Mouse (Mus musculus): ENCODE data around the gene Plekho1.
"Not testable (repeated sequence)": the region's sequence is repeated elsewhere in the genome, so short reads cannot be mapped to it uniquely, and the experiment has no call there.

The Plekho1 gene

DNA sequence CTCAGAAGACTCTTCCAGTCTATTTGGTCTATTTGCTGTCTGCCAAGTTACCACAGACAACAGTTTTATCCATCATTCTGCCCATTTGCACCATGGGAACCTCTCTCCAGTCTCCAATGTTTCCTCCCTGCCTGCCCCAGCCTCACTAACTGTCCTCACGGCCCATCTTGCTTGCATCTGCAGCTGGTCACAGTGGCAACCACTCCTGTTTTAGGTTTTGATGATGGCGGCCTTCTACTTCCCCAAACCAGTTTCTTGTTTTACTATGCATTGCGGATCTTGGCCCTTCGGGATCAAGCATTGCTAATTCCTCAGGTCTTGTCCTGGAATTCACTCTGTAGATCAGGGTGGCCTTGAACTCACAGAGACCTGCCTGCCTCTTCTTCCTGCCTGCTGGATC lies 13.7 kb downstream of the Plekho1 start:
- no peak for DNase-seq (ENCODE audit: low read depth, low spot score)

DNA sequence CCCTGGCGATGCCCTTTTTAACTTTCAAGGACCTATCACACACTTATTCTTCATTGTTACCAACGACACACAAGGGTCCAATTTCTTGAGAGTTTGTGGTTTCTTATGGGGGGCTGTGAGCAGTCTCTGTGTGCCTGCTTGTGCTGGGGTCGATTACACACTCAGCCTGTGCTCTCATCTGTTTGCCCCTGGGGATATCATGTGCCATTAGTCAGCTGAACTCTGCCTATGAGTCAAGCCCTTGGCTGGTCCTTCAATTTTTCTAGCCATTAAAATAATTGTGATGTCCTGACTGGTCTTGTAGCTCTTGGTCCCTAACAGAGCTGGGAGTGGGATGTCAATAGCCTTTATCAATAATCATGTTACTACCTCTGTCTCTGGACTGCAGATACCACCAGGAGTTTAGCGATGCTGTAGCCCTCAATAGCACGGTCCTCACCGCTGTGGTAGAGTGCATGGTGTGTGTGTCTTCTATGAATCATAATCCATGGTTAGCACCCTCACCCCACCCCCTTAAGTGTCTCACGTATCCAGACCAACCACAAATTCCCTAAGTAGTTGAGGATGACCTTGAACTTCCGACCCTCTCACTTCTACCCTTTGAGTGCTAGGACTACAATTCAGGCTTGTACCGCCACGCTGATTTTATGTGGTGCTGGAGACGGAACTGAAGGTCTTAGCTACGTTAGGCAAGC lies 15.4 kb downstream of the Plekho1 start:
- DNase-seq (ENCODE audit: low read depth, low spot score), result no peak

DNA sequence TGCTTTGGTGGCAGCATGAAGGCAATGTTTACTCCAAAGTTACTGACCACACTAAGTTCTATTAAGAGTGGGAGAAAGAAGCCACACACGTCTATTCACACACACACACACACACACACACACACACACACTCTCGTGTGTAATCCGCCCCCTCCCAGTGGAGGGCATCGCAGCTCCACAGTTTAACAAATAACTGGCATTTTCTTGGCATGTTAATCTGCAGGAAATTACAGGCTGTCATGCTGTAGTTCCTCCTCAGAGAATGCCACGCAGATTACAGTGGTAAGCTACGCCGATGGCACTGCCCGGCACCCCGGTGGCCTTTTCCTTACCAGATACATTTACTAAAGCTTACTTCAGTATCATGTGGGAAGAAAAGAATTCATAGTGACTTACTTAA lies 17.5 kb downstream of the Plekho1 start:
- peak; percentile 52 for DNase-seq (ENCODE audit: low read depth, low spot score)

DNA sequence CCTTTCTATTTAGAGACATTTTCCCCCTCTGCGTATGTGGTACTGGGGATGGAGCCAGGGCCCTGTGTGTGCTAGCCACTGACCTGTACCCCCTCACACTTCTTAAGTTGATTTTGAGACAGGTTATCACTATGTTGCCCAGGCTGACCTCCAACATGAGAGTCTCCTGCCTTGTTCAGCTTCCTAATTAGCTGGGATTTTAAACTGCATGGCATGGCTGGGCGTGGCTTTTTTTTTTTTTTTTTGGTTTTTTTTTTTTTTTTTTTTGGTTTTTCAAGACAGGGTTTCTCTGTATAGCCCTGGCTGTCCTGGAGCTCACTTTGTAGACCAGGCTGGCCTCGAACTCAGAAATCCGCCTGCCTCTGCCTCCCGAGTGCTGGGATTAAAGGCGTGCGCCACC lies 18.2 kb downstream of the Plekho1 start:
- not testable (repeated sequence) for DNase-seq (ENCODE audit: low read depth, low spot score)

DNA sequence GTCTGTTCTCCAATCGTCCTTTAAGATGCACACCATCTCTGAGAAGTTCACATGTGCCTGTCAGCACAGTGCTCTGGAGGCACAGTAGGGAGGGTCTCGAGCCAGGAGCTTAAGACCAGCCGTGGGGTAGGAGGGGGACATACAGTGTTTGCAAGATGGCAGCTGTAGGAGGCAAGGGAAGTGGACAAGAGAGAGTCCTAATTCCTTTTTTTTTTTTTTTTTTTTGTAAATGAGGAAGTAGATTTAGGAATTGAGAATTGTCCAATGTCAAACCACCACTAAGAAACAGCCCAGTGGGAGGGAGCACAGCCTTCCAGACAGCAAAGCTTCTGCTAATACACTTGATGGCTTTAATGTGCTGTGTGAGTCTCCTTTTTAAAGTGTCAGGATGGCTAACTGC lies 18.7 kb downstream of the Plekho1 start:
- no peak for DNase-seq (ENCODE audit: low read depth, low spot score)

DNA sequence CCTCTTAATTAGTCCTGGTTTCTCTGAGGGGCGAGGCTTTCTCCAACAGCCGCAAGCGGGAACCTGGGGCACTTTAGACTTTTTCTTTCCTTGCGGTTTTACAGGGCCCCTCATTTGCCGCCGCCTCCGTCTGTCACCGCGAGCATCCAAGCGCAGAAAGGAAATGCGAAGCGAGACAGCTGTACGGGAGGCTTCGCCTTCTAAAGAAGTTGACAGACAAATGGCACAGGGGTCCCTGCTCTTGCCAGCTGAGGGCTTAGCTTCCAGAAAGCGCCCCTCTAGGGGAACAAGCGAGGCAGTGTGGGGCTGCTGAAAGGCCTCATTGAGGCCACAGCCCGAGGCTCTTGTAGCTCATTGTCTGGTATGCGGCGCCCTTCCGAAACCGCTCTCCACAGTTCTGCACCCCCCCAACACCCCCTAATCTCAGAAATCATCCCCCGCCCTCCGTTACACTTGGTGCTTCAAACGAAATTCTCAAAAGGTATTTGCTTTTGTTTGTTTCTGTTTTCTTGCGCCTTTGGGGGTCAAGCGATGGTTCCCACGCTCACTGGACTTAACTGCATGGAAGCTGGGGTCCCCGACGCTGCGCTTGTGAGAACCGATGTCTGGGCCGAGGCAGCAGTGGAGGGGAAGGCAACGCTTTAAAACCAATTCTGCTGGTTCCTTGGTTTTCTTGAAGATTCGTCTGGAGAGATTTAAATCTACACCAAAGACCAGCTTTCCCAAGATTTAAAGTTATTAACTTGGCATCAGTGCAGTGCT lies 22.7 kb downstream of the Plekho1 start:
- DNase-seq (ENCODE audit: low read depth, low spot score), result peak; percentile 60

DNA sequence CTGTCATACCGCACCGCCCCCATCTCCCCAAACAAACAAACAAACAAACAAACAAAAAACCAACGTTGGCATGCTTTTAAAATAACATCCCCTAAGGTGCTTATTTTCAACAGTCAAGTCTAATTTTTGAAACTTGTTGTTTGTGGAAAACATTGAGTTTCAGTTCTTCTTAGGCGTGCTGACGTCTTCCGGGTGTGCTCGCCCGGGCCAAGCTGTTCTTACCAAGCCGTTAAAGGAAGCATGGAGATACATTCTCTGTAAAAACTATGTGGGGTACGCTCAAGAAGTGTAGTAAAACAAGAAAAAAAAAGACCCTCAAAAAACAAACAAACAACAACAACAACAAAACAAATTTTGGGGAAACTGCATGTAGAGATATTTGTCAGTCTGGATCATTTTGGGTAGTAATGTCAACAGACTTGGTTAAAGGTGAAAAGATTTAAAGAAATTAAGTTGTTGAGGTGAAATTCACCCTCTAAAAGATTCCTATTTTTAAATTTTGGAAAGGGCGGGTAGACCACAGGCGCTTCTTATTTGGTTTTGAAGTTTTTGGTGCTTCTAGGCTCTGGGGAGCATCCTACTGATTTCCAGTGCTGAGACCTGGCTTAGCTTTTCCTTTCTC lies 23.4 kb downstream of the Plekho1 start:
- no peak for DNase-seq (ENCODE audit: low read depth, low spot score)

DNA sequence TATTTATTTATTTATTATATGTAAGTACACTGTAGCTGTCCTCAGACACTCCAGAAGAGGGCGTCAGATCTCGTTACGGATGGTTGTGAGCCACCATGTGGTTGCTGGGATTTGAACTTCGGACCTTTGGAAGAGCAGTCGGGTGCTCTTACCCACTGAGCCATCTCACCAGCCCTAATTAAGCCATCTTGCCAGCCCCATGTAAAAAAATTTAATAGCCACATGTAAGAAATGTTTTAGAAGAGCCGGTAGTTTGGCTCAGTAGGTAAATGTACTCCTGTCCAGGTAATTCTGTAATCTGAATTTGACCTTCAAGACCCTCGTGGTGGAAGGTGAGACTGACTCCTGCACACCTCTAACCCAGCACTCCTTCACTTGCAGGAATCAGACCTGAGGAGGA lies 25.1 kb downstream of the Plekho1 start:
- not testable (repeated sequence) for DNase-seq (ENCODE audit: low read depth, low spot score)

DNA sequence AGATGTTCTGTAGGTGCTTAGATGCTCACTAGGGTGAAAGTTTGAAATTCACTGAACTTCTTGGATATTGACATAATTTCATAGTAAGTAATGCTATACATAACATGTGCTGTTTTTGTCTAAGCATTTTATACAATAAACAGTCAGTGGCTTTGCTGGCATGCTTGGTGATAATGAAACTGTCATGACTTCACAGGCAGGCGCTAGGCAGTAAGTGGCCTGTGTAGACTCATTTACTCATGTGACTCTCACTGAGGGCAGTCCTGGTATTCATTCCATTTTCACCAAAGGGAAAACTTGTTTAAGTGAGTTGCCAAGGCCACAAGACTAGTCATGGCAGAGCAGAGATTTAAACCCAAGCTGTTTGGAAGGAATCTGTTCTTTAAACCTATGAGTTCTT lies 26.5 kb downstream of the Plekho1 start:
- no peak for DNase-seq (ENCODE audit: low read depth, low spot score)

DNA sequence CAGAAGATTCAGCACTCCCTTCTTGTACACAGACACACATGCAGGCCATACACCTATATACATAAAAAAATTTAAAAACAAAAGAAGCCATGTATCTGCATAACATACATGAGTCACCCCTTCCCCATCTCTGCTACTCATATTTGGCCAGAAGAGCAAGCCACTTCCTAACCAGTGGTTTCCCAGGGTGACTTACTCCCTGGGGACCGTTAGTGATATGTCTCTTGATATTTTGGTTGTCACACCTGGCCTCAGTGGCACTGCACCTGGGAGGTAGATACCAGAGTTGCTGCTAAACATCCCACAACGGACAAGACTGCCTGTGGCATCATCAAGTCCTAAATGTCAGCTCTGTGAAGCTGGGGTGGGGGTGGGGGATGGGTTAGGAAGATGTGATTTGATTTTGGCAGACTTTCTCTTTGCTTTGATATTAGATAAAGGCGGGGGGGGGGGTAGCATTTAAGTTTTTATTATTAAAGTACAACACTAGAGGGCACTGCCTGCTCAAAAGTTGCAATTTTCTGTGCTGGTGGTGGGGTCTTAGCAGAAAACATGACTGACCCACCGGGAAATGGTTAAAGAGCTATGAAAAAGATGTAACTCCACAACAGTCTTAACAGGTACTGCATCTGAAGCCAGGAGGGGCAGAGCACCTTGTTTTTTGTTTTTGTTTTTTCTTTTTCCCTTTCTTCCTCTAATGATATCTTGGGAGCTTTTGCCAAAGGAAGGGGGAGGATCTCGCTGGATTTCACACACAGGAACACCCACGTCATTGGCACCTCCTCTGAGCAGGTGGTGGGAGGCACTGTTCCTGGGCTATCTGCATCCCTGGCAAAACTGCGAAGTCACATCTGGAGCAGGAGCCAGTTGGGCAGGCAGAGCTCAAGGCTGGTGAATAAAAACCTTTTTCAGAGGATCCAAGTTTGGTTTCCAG lies 30.0 kb downstream of the Plekho1 start:
- peak; percentile 86 for DNase-seq (ENCODE audit: low read depth, low spot score)

DNA sequence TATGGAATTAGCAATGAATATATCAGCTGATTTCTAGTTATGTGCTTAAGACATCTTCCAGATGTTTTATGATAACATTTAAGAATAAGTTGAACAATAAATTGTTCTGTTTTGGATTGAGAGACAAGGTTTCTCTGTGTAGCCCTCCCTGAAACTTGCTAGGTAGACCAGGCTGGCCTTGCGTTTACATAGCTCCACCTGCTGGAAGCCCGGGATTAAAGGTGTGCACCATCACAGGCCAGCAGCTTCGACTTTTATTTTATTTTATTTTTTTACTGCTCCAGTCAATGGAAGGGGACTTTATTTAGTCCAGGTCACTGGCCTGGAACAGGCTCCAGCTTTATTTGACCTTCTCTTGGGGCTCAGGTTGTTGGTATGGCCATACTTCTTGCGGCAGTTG lies 32.1 kb downstream of the Plekho1 start:
- DNase-seq (ENCODE audit: low read depth, low spot score), result peak; percentile 67

DNA sequence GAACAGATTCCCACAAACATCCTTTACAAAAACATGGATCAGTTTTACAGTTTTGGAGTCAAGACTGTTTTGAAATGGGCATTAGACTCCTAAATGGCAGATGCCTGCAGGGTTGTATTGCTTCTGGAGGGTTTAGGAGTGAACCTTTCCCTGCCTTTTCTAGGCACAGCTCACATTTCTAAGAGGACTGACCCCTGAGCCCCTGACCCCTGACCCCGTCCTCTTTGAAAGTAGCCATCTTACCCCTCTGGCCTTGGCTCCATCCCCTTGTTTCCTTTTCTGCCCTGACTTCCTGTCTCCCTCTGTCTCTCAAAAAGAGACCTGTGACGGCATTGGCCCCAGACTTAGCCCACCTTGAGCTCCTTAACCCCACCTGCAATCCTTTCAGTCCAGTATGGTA lies 32.6 kb downstream of the Plekho1 start:
- DNase-seq (ENCODE audit: low read depth, low spot score), result no peak

DNA sequence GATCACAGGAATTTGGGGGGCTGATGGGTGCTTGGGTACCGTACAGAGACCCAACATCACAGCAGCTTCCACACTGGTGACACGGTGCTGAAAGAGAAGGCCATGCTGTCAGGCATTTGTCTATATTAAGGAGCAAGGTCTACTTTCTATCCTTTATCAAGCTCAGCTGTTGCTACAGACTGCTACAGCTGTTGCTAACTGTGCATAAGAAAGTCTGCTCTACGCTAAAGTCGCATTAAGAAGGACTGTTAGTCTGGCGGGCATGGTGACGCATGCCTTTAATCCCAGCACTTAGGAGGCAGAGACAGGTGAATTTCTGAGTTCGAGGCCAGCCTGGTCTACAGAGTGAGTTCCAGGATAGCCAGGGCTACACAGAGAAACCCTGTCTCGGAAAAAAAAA lies 33.6 kb downstream of the Plekho1 start:
- not testable (repeated sequence) for DNase-seq (ENCODE audit: low read depth, low spot score)

DNA sequence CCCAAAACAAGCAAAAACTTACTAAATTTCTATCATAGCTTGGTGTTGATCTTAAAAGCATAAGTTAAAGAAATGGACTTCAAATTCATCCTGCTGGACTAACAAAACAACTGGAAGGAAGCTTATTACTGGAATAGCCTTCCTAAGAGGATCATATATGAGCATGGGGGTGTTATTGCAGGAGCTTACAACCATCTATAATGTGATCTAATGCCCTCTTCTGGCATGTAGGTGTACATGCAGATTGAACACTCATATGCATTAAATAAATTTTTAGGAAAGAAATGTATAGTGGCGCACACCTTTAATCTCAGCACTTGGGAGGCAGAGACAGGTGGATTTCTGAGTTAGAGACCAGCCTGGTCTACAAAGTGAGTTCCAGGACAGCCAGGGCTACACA lies 36.0 kb downstream of the Plekho1 start:
- DNase-seq (ENCODE audit: low read depth, low spot score), result no peak

DNA sequence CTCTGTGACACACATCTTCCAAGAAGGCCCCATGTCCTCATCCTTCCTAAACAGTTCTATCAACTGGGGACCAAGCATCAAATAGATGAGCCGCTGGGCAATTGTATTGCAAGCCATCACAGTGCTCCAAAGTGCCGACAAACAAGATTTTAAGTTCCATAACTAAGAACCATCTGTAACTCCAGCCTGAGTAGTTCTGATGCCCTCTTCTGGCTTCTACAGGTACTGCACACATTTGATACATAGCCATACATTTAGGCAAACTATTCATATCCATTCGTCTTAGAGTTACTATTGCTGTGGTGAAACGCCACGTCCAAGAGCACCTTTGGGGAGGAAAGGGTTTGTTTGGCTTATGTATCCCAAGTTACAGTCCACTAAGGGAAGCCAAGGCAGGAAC lies 36.7 kb downstream of the Plekho1 start:
- DNase-seq (ENCODE audit: low read depth, low spot score), result no peak

DNA sequence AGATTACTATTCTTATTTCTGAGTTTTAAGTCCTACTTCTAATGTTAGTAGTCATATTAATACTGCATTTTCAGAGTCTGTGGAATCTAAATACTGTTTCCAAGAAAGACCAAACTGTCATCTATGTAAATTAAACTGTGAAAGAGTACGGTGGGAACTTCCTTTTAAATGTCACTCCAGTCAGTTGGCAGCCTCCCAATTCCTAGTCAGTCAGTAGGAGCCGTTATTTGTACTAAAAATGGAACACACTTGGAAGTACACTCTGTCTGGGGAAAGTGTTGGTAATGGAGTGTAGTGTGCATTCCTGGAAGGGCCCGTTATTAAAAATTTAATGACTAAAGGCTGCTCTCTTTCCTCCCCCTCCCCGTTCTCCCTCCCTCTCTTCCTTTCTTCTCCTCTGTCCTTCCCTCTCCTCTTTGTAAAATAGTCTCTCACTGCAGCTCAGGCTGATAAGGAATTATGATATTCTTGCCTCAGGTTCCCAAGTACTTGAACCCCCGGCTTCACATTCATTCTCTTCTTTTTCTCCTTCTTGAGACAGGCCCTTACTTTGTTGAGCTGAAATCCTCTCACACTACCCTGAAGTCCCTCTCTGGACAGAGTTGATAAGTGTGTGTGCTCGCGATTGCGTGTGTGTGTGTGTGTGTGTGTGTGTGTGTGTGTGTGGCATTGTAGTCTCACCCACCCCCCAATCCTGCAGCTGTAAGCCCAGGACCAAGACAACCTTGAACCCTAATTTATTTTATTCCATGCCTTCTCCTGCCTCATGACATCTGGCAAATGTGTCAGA lies 38.2 kb downstream of the Plekho1 start:
- DNase-seq (ENCODE audit: low read depth, low spot score), result peak; percentile 80

DNA sequence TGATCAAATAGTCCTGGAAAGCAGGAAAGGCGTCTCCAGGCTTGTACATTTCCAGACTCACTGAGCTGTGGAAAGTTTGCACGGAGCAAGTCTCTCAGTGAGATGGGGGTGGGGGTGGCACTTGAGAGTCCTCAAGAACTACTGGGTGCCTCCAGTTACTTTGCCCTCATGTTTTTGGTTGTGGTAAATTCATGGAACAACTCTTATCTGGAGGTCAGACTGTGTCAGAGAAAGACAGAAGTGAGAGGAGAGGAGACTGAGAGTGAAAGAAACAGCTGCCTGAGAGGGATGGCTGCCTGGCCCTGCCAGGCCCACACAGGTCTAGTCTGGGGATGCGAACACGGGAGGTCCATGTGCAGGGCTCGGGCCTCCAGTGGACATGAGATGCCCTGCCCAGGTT lies 40.5 kb downstream of the Plekho1 start:
- no peak for DNase-seq (ENCODE audit: low read depth, low spot score)

DNA sequence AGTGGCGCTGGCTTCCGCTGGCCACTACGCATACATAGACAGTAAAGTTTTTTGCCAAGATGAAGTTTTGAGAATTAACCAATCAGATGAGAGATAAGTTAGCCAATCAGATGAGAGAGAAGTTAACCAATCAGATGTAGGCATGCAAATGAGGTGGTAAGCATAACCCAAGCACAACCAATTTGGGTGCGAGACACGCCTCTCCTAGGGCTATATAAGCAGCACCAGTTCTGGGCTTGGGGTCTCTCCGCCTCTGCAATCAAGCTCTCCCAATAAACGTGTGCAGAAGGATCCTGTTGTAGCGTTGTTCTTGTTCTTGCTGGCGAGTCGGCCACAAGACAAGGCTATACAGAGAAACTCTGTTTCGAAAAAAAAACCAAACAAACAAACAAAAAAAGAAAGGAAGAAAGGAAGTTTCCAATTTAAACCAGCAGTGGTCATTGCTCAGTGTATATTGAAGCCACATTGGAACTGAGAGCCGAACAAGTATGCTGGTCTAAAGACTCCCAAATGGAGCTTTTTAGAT lies 41.1 kb downstream of the Plekho1 start:
- not testable (repeated sequence) for DNase-seq (ENCODE audit: low read depth, low spot score)

DNA sequence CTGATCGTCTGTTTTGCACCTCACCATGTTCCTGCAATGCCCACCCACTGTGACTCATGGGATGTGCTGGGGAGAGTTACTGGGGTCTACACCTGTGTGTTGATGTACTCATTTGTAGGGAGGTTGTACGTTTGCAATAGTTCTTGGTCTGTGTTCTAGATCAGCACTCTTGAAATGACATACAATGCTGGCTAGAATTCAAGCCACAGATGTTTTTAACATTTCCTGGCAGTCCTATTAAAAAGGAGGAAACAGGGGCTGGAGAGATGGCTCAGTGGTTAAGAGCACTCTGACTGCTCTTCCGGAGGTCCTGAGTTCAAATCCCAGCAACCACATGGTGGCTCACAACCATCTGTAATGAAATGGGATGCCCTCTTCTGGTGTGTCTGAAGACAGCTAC lies 42.3 kb downstream of the Plekho1 start:
- DNase-seq (ENCODE audit: low read depth, low spot score), result no peak

DNA sequence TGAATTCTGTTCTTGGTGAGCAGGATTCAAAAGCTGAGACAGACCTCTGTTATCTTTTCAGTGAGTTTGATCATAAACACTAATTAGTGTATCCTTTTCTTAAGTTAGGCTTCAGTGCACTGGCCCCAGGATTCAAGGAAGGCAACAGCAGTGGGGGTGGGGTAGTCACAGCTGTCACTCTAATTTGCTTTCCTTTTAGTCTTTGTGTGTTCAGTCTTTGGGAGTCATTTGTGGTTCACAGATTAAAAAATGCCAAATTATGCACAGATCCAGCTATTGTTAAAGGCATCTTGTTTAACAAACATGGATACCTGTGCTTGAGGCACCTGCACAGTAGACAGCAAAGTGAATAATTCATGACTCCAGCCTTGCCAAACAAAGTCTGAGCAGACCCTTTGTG lies 42.8 kb downstream of the Plekho1 start:
- DNase-seq (ENCODE audit: low read depth, low spot score), result no peak

DNA sequence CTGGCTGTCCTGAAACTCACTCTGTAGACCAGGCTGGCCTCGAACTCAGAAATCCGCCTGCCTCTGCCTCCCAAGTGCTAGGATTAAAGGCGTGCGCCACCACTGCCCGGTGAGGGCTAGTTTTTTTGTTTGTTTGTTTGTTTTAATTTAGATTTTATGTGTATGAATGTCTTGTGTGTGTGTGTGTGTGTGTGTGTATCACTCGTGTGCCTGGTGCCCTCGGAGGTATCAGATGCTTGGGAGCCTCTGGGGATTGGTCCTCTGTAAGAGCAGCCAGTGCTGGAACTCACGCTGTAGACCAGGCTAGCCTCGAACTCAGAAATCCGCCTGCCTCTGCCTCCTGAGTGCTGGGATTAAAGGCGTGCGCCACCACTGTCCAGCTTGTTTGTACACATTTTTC lies 44.2 kb downstream of the Plekho1 start:
- not testable (repeated sequence) for DNase-seq (ENCODE audit: low read depth, low spot score)

Data from brain, adult 2 months (tissue).